Mouse (Mus musculus): ENCODE results near the gene Srsf2.

DNA sequence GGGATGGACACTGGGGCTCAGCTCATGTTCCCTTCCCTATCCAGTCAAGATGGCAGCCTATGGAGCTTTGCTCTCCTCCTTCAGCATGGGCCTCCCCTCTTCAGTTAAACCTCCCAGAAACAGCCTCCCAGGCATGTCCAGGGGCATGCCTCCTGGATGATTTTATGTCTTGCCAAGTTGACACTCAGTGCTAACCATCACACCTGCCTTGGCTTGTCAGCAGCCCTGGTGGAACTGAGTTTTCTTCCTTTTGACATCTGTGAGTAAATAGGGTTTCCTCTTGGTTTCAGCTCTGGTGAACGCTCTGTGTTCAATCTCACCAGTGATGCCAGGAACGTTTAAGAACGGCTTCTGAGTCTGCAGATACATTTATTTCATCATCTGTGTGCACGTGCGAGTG is 50.2 kb downstream of the Srsf2 start:
- TF ChIP-seq GATA1 (IDR thresholded peaks at IDR 0.05; ENCODE audit: low read length) = no peak
- TF ChIP-seq TAL1 (IDR thresholded peaks at IDR 0.05; ENCODE audit: low read length) = no peak

Measured in erythroblast, embryonic 14.5 days (primary cell).